Mouse (Mus musculus) left cerebral cortex, adult 2 months (tissue): ENCODE results near the gene Gm49380. TPM values are rescaled to one million over a fixed set of nuclear protein-coding genes. Genes with fewer than 3 reads are reported as not detected.

Experiments
- DNase-seq, 2 experiments: peaks; one replicate each; pipeline ENCODE4 v3.0.0; 2021 to 2022; ENCODE audit warnings: low spot score in 2 of 2, mixed read lengths in 1 of 2; ENCODE audit errors: extremely low spot score in 1 of 2
- H3K27ac ChIP-seq: fragments of 200-600 bp; 2 replicates; pipeline ENCODE4 v1.8.1; 2022
- H3K4me3 ChIP-seq: fragments of 200-600 bp; 2 replicates; pipeline ENCODE4 v1.8.1; 2022
- CTCF ChIP-seq: fragments of 200-600 bp; IDR thresholded peaks from 2 replicates; pipeline ENCODE4 v1.8.1; 2022; ENCODE audit warnings: antibody characterized with exemption, mild to moderate bottlenecking, moderate library complexity
- intact Hi-C: fragments of 180-260 bp; cut with DNase I; formaldehyde crosslinking; loops from one replicate; pipeline ENCODE4 v1.15.1; 2025
- total RNA-seq, 2 experiments: library from RNA; stranded (reverse); gene quantifications; 2 replicates each; pipeline ENCODE4 v1.2.3; 2021

The Gm49380 gene
- total RNA-seq, 2 experiments from 2014 or later, result 0.56 TPM; not detected in 1

DNA sequence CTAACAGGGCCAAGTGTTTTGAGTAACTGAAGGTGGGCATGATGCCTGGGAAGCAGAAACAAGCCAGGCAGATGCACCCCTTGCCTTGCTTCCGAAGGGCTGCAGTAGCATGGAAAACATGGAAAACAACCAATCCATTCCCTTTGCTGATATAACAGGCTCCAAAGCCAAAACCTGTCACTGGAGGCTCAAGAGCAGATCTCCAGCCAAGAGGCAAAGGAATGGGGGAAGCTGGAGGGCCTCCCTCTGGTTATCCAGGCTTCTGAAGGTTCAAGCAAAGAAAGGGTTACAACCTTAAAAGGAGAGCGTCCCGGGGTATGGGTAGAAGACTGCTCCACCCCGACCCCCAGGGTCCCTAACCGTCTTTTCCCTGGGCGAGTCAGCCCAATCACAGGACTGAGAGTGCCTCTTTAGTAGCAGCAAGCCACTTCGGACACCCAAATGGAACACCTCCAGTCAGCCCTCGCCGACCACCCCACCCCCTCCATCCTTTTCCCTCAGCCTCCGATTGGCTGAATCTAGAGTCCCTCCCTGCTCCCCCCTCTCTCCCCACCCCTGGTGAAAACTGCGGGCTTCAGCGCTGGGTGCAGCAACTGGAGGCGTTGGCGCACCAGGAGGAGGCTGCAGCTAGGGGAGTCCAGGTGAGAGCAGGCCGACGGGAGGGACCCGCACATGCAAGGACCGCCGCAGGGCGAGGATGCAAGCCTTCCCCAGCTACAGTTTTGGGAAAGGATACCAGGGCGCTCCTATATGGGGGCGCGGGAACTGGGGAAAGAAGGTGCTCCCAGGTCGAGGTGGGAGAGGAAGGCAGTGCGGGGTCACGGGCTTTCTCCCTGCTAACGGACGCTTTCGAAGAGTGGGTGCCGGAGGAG is 70.2 kb downstream of the Gm49380 start, which contains the start of gene Thy1:
Thy1 (plus strand) TSS at position 549 of the 872 bp plus-strand sequence.
- peak within 1 kb of the TSS; percentile 98 for H3K27ac ChIP-seq
- H3K4me3 ChIP-seq, result peak within 1 kb of the TSS; percentile 80
- DNase-seq, result peak; percentile 79 to 82
- intact Hi-C loops, result loop anchor here (2.0 to 5.0 kb wide), 3 partner anchors 24 to 44 kb away; partner anchors contain the start of gene Usp2
- TF ChIP-seq CTCF, result no peak; the same call in 1 of the 2 replicates

DNA sequence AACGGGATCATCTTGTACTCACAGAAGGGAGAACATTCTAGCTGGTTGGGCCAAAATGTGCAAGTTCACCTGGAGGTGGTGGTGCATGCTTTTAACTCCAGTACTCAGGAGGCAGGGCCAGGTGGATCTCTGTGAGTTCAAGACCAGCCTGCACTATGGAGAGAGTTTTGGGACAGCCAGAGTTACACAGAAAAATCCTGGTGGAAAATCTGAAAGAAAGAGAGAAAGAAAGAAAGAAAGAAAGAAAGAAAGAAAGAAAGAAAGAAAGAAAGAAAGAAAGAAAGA is 71.0 kb downstream of the Gm49380 start:
- TF ChIP-seq CTCF, result no peak
- no peak for DNase-seq
- intact Hi-C loops, result loop anchor here (2.0 to 5.0 kb wide), 3 partner anchors 24 to 44 kb away; partner anchors contain the start of gene Usp2
- Histone ChIP-seq H3K27ac (no peak overlapping the region), H3K4me3 (no peak overlapping the region)

DNA sequence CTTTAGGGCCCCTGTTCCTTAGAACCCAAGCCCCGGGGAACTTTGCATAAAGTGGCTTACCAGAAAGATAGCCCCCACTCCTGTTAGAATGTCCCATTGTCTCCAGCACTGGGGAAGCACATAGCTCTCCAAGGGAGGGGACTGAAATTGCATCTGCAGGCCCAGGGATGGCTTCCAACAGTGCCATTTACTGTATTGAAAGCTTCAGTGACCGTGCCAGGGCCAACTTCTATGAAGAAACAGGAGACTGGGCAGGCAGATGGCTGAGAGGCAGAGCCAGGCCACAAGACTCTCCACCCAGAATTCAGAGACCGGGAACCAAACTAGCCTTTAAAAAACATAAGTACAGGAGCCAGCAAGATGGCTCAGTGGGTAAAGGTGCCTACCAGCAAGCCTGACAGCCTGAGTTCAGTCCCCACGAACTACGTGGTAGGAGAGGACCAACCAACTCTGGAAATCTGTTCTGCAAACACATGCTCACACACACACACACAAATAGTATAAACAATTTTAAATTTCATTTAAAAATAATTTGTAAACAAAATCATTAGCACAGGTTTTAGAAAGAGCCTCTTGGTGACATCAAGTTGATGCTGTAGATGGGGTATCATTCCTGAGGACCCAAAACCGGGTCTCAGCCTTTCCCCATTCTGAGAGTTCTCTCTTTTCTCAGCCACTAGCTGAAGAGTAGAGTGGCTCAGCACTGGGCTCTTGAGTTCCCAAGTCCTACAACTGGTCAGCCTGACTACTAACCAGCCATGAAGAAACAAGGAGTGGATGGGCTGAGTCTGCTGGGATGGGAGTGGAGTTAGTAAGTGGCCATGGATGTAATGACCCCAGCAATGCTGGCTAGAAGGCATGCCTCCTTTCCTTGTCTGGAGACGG is 71.5 kb downstream of the Gm49380 start:
- DNase-seq, result no peak
- no peak for TF ChIP-seq CTCF
- H3K27ac ChIP-seq, result no peak overlapping the region
- intact Hi-C loops, result loop anchor here (2.0 to 5.0 kb wide), 3 partner anchors 25 to 45 kb away; partner anchors contain the start of gene Usp2
- no peak overlapping the region for H3K4me3 ChIP-seq

DNA sequence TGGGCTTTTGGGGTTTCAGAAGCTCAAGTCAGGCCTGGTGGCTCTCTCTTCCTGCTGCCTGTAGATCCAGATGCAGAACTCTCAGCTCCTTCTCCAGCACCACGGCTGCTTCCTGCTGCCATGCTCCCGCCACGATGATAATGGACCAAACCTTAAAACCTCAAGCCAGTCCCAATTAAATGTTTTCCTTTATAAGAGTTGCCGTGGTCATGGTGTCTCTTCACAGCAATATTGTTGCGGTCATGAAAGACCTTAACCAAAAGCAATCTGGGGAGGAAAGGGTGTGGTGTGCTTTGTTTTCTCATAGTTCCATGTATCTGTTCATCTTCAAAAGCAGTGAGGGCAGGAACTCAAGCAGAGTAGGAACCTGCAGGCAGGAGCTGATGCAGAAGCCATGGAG is 76.2 kb downstream of the Gm49380 start:
- Histone ChIP-seq H3K4me3 (no peak overlapping the region), H3K27ac (no peak overlapping the region)
- no peak for TF ChIP-seq CTCF
- intact Hi-C loops, result no loop called here
- no peak for DNase-seq

DNA sequence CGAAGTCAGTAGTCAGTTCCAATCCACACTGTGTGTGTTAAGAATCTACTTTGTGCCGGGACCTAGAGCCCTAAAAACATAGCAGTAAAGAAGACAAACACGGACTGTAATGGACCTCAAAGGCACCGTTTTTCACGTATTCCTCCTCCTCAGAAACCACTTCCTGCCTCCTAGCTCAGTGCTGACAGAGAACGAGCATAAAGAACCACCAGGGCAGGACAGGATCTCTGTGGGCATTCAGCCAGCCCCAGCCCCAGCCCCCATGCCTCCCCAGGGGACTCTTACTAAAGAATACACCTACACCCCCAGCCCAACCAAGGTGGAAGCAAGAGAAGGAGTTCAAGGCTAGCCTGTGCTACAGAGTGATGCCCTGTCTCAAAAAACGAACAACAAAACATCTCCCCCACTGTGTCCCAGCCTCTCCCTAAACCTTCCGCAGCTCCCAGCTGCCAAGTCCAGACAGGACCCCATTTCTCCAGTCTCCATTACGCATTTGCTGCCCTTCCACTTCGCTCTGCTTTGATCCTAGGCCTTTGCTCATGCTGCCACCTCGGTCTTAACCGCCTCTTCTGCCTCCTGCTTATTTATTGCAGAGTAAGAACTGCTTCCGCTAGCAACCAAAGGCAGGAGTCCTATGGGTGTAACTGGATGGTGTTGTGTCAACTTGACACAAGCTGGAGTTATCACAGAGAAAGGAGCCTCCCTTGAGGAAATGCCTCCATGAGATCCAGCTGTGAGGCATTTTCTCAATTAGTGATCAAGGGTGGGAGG is 79.2 kb downstream of the Gm49380 start:
- DNase-seq, result no peak
- intact Hi-C loops, result no loop called here
- Histone ChIP-seq H3K27ac (no peak overlapping the region), H3K4me3 (no peak overlapping the region)
- no peak for TF ChIP-seq CTCF

DNA sequence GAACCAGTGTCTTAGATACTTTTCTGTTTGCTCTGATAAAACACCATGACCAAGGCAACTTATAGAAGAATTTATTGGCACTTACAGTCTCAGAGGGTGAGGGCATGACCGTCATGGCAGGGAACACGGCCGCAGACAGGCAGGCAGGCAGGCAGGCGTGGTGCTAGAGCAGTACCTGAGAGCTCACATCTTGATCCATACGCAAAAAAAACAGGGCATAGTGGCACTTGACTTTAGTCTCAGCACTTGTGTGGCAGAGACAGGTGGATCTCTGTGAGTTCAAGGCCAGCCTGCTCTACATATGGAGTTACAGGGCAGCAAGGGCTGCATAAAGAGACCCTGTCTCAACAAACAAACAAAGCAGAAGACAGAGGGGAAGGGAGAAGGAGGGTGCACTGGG is 80.0 kb downstream of the Gm49380 start:
- TF ChIP-seq CTCF, result no peak
- intact Hi-C loops, result no loop called here
- DNase-seq, result no peak
- no peak overlapping the region for H3K4me3 ChIP-seq
- H3K27ac ChIP-seq, result no peak overlapping the region

DNA sequence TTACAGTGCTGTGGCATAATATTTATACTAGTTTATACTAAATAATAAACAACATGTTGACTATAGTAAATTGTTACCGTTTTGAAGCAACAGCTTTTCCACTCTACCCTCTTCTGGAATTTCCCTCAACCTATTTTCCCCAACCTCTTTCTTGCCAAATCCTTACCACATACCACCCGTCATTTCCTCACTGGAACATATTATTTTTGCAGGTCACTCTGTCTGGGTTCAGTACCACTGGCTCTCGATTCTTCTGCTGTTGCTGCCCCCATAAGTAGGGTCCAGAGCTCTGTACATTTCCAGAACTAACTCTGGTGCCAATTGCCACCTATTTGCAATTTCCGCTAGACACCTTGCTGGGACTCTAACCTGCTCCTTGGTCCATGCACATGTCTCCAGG is 81.4 kb downstream of the Gm49380 start:
- H3K4me3 ChIP-seq, result no peak overlapping the region
- no peak overlapping the region for H3K27ac ChIP-seq
- DNase-seq, result no peak
- intact Hi-C loops, result no loop called here
- no peak for TF ChIP-seq CTCF

DNA sequence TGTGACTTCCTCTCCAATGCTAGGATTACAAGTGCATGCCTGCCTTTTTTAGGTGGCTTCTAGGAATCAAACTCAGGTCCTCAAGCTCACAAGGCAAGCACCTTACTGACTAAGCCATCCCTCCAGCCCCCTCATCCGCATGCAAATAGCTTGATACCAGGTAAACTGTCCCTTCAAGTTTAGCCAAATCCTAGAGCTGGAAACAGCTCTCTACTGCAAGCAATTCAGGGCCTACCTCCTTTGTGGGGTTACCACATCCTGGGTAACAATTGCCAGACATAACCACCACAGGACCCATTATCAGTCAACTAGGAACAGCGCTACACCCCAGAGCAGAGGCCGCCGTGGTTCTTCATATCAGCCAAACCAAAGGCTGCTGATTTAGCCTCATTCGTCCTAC is 82.2 kb downstream of the Gm49380 start:
- H3K4me3 ChIP-seq, result no peak overlapping the region
- no peak overlapping the region for H3K27ac ChIP-seq
- no peak for DNase-seq
- intact Hi-C loops, result no loop called here
- no peak for TF ChIP-seq CTCF

DNA sequence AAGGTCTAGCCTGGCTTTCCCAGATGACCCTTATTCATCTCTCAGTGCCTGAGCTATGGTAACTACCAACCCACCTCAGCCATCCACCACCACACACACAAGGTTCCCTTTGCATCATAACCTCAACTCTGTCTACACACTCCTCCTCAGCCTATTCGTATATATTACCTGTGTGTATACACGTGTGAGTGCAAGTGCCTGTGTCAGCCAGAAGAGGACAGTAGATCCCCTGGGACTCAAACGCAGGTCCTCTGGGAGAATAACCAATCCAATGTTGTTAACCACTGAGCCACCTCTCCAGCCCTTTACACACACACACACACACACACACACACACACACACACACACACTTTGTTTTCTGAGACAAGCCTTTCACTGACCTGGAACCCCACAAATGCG is 82.7 kb downstream of the Gm49380 start:
- no peak; the same call in 1 of the 2 replicates for TF ChIP-seq CTCF
- H3K27ac ChIP-seq, result no peak overlapping the region
- H3K4me3 ChIP-seq, result no peak overlapping the region
- DNase-seq, result no peak
- intact Hi-C loops, result no loop called here

DNA sequence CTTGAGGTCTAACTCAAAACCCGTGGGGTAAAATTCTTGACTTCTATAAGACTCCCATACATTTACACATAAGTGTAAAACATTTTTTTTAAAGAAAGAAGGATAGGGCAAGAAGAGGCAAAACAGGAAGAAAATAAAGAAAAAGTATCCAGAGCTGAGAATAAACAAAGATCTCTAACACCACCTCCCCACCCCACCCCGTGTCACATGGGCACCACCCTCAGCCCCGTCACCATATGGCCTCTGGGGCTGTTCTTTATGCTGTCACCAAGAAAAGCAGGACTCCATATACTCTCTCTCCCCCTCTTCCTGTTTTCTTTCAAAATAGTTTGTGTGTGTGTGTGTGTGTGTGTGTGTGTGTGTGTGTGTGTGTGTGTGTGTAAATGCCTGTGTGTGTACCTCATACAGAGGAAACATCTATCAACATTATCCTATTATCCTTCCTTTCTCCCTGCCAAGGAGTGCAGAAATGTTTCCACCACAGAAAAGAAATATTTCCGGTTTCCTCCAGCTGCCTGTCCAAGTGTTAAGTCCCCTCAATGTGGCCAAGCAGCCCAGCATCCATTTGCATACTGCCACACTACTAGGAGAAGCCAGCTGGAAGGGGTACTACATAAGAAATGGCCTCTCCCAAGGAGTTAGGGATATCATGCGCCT is 83.6 kb downstream of the Gm49380 start:
- intact Hi-C loops, result no loop called here

DNA sequence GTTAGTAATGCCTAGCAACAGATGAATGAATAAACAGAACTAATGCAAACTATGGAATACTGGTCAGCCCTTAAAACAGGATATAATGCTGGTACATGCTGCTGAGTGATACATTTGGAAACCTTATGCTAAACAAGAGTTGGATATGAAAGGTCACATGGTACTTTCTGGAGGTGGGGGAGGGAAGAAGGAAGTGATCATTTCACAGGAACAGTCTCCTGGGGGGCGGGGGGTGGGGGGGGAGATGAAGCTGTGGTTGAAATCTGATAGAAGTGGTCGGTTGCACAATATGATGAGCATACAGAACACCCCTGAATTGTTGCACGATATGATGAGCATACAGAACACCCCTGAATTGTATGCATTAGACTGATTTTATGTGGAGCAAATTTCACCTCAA is 89.2 kb downstream of the Gm49380 start:
- Histone ChIP-seq H3K27ac (no peak overlapping the region), H3K4me3 (no peak overlapping the region)
- no peak for DNase-seq
- intact Hi-C loops, result no loop called here
- no peak for TF ChIP-seq CTCF

More for the DNA sequence above, 83.6 kb downstream of the Gm49380 start:
- Histone ChIP-seq H3K27ac (no peak overlapping the region), H3K4me3 (no peak overlapping the region)
- no peak for DNase-seq
- no peak for TF ChIP-seq CTCF
